Mouse (Mus musculus) embryonic fibroblast, embryonic 13.5 days (primary cell): Measurements from ENCODE around the gene Mrps7.

Experiments used
- CTCF ChIP-seq: IDR thresholded peaks from 2 replicates; pipeline ENCODE4 v1.5.1; 2011; ENCODE audit warnings: mild to moderate bottlenecking, control low read depth, low read length, moderate library complexity, borderline replicate concordance; ENCODE audit not compliant: insufficient read depth
- POLR2A ChIP-seq: IDR thresholded peaks from 2 replicates; pipeline ENCODE4 v1.6.1; 2011; ENCODE audit warnings: low read depth, mild to moderate bottlenecking, control low read depth, low read length, moderate library complexity

GRCm38 (mm10) chr11:115584376-115585073, 19.2 kb upstream of the Mrps7 start:
- no peak for TF ChIP-seq CTCF
- TF ChIP-seq POLR2A = no peak
